Mouse (Mus musculus): ENCODE measurements around the gene Pts. TPM values are rescaled to one million over a fixed set of nuclear protein-coding genes. Genes with fewer than 3 reads are reported as not detected.

Gene Pts
- polyA plus RNA-seq, 1 experiment from 2014 or later: 94.1 TPM

DNA sequence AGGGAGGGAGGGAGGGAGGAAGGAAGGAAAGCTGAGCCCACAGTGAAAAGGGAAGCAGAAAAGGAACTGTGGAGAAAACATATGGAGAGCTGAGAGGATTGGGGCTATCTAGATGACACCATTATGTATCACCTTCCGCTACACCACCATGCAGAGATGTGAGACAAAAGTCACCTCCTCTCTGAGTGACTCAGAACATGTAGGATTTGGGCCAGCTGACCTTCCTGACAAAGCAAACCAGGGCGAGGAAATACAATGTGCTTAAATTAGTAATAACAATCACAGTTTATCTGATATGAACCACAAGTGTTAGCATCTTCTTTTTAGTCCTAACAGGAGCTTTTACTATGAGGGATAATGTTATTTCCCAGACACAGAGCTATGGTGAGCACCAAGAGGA is 31.0 kb downstream of the Pts start:
- Histone ChIP-seq H3K36me3 (ENCODE audit: control insufficient read depth, insufficient read depth) (no peaks in the 10 kb centered on the region), H3K4me2 (ENCODE audit: low read length) (no peak overlapping the region), H3K27me3 (replicated peaks; ENCODE audit: control insufficient read depth, insufficient read depth, low read length) (no peaks in the 10 kb centered on the region), H3K4me3 (replicated peaks; ENCODE audit: low read length) (no peak overlapping the region), H3K9ac (replicated peaks; ENCODE audit: low read depth, low read length) (no peak overlapping the region), H3K4me1 (replicated peaks; ENCODE audit: control insufficient read depth, insufficient read depth, low read length) (0 out of 2 replicates have a peak, but pooled peaks cover 4% of the 10 kb centered on the region), H3K27ac (ENCODE audit: low read length) (no peak overlapping the region), H3K9me3 (ENCODE audit: control insufficient read depth, low read length) (no peaks in the 10 kb centered on the region)
- no peak for ATAC-seq
- 82% methylated on average over 2 of the region's 2 CpGs for WGBS

DNA sequence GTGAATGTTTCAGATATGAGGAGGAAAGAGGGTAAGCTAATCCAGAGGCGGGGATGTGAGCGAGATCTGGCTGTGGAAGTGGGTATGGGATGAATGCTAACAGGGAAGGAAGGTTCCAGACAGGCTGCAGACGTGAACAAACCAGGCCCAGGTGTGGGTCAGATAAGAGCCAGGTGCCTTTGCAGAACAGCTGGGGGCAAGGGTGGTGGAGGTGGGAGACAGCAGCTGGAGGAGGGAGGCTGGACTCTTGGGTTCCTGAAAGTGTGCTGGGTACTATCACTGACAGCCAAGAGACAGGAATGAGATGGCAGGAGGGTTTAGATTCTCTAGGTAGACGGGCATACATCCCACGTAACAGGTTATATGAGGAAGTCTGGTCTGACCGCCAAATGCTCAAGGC is 31.4 kb downstream of the Pts start:
- ATAC-seq: no peak
- no peak overlapping the region for H3K9ac ChIP-seq (replicated peaks; ENCODE audit: low read depth, low read length)
- 0 out of 2 replicates have a peak, but pooled peaks cover 4% of the 10 kb centered on the region for H3K4me1 ChIP-seq (replicated peaks; ENCODE audit: control insufficient read depth, insufficient read depth, low read length)
- no peaks in the 10 kb centered on the region for H3K9me3 ChIP-seq (ENCODE audit: control insufficient read depth, low read length)
- no peaks in the 10 kb centered on the region for H3K27me3 ChIP-seq (replicated peaks; ENCODE audit: control insufficient read depth, insufficient read depth, low read length)
- no peak overlapping the region for H3K4me2 ChIP-seq (ENCODE audit: low read length)
- no peak overlapping the region for H3K4me3 ChIP-seq (replicated peaks; ENCODE audit: low read length)
- H3K36me3 ChIP-seq (ENCODE audit: control insufficient read depth, insufficient read depth): no peaks in the 10 kb centered on the region
- H3K27ac ChIP-seq (ENCODE audit: low read length): no peak overlapping the region
- WGBS: 75% methylated on average over 6 of the region's 6 CpGs

DNA sequence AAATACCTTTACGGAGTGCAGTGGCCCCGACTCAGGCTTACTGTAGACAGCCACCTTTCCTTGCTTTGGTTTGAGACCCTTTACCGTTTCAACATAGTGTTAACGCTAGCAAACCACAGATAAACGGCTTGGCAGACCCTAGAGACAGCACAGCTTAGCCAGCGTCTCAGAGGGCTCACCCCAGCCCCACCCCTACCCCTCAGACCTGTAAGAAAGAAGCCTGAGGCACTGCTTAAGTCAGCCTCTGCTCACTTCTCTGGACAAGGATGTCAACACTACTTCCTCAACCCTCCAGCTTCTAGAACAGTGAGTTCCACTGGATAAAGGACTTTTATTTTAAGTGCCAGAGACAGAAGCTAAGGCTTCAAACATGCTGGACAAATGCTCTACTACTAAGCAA is 32.0 kb downstream of the Pts start:
- no peak overlapping the region for H3K9ac ChIP-seq (replicated peaks; ENCODE audit: low read depth, low read length)
- no peaks in the 10 kb centered on the region for H3K9me3 ChIP-seq (ENCODE audit: control insufficient read depth, low read length)
- no peaks in the 10 kb centered on the region for H3K27me3 ChIP-seq (replicated peaks; ENCODE audit: control insufficient read depth, insufficient read depth, low read length)
- no peak for ATAC-seq
- H3K27ac ChIP-seq (ENCODE audit: low read length): no peak overlapping the region
- 0 out of 2 replicates have a peak, but pooled peaks cover 4% of the 10 kb centered on the region for H3K4me1 ChIP-seq (replicated peaks; ENCODE audit: control insufficient read depth, insufficient read depth, low read length)
- no peak overlapping the region for H3K4me2 ChIP-seq (ENCODE audit: low read length)
- H3K36me3 ChIP-seq (ENCODE audit: control insufficient read depth, insufficient read depth): no peaks in the 10 kb centered on the region
- H3K4me3 ChIP-seq (replicated peaks; ENCODE audit: low read length): no peak overlapping the region
- WGBS: 20% methylated on average over 6 of the region's 6 CpGs

DNA sequence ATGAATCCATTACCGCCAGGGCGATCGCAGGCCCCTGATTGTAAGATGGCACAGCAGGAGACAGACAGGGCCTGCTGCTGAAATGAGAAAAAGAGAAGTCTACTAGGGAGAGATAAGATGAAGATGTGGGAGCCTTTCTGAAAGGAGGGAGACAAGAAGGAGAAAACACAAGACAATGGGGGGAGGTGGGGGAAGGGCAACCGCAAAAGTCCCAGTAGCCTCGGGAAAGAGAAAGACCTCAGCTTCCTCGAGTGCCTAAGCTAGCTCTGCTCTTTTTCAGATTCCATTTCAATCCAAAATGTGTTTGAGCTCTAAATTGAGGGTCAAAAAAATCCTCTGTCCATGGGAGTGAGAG is 32.4 kb downstream of the Pts start:
- ATAC-seq: no peak
- no peaks in the 10 kb centered on the region for H3K9me3 ChIP-seq (ENCODE audit: control insufficient read depth, low read length)
- H3K4me2 ChIP-seq (ENCODE audit: low read length): no peak overlapping the region
- no peaks in the 10 kb centered on the region for H3K36me3 ChIP-seq (ENCODE audit: control insufficient read depth, insufficient read depth)
- 0 out of 2 replicates have a peak, but pooled peaks cover 4% of the 10 kb centered on the region for H3K4me1 ChIP-seq (replicated peaks; ENCODE audit: control insufficient read depth, insufficient read depth, low read length)
- no peak overlapping the region for H3K4me3 ChIP-seq (replicated peaks; ENCODE audit: low read length)
- no peaks in the 10 kb centered on the region for H3K27me3 ChIP-seq (replicated peaks; ENCODE audit: control insufficient read depth, insufficient read depth, low read length)
- no peak overlapping the region for H3K27ac ChIP-seq (ENCODE audit: low read length)
- WGBS: 24% methylated on average over 6 of the region's 6 CpGs
- no peak overlapping the region for H3K9ac ChIP-seq (replicated peaks; ENCODE audit: low read depth, low read length)

DNA sequence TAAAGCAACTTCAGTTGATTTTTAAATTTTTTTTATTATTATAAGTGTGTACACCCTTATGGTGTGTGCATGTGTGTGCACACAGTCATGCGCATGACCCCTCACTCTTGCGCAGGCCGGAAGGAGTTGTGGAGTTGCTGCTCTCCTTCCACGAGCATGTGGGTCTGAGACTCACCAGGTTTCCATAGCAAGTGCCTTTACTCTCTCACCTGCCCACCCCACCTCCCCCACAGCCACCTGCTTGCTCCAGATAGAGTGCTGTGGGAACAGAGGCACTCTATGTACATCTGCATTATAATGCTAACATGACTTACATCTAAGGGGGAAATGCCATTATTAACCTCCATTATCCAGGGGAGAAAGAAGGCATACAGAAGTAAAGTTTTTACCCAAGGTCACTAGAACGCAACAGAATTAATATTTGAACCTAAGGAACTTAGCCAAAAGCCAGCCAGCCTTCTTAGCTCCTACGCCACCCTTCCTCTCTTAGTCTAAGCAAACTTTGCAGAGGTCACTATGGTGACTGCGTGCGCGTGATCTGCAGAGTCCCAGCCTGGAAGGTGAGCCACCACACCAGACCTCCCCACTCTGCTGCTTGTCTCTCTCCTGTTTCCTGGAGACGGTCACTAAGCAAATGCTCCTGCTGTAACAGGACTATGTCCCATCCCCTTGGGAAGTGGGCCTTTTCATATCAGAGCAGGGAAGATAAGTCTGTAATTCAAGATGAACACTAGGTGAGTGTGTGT is 32.9 kb downstream of the Pts start:
- no peaks in the 10 kb centered on the region for H3K36me3 ChIP-seq (ENCODE audit: control insufficient read depth, insufficient read depth)
- 0 out of 2 replicates have a peak, but pooled peaks cover 2% of the 10 kb centered on the region for H3K4me1 ChIP-seq (replicated peaks; ENCODE audit: control insufficient read depth, insufficient read depth, low read length)
- 73% methylated on average over 10 of the region's 10 CpGs for WGBS
- H3K4me2 ChIP-seq (ENCODE audit: low read length): no peak overlapping the region
- H3K27me3 ChIP-seq (replicated peaks; ENCODE audit: control insufficient read depth, insufficient read depth, low read length): no peaks in the 10 kb centered on the region
- no peak for ATAC-seq
- no peak overlapping the region for H3K27ac ChIP-seq (ENCODE audit: low read length)
- H3K4me3 ChIP-seq (replicated peaks; ENCODE audit: low read length): no peak overlapping the region
- no peak overlapping the region for H3K9ac ChIP-seq (replicated peaks; ENCODE audit: low read depth, low read length)
- H3K9me3 ChIP-seq (ENCODE audit: control insufficient read depth, low read length): no peaks in the 10 kb centered on the region

DNA sequence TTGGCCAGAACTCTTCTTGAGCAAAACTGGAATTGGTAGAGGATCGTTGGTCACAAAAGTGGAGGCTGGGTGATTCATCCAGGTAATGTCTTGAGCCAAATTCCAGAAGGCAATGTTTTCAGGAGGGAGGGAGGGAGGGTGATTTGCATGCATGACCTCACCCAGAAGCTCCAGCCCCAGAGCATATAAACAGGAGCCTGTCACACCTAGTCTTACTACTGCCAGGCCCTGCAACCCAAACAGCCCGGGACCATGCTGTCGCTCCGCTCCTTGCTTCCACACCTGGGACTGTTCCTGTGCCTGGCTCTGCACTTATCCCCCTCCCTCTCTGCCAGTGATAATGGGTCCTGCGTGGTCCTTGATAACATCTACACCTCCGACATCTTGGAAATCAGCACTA is 34.2 kb downstream of the Pts start, which contains the start of gene Plet1:
TSS of gene Plet1 (plus strand) at position 215 of the 400 bp plus-strand sequence.
- Histone ChIP-seq H3K9me3 (ENCODE audit: control insufficient read depth, low read length) (no peaks in the 10 kb centered on the region), H3K9ac (replicated peaks; ENCODE audit: low read depth, low read length) (no peak within 1 kb of the TSS), H3K4me3 (replicated peaks; ENCODE audit: low read length) (no peak within 1 kb of the TSS), H3K27ac (ENCODE audit: low read length) (no peak within 1 kb of the TSS), H3K4me2 (ENCODE audit: low read length) (no peak within 1 kb of the TSS), H3K36me3 (ENCODE audit: control insufficient read depth, insufficient read depth) (no peaks in the 10 kb centered on the region), H3K27me3 (replicated peaks; ENCODE audit: control insufficient read depth, insufficient read depth, low read length) (no peaks in the 10 kb centered on the region), H3K4me1 (replicated peaks; ENCODE audit: control insufficient read depth, insufficient read depth, low read length) (0 out of 2 replicates have a peak, but pooled peaks cover 2% of the 10 kb centered on the region)
- no peak for ATAC-seq
- 91% methylated on average over 6 of the region's 6 CpGs for WGBS

DNA sequence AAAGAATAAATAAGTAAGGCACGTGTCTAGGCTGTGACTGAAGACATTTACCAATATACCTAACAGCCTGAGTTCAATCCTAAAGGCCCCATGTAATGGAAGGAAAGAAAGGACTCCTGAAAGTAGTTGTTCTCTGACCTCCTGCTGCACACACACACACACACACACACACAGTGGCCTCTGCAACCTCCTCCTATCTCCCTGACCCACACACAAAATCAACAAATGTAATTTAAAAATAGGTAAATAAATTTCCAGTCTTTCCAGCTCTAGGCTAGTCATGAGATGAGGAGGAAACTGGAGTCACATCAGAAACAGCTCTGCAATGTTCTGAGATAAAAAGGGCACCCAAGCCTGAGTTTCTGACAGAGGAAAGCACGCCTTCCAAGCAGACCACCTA is 34.7 kb downstream of the Pts start:
- Histone ChIP-seq H3K4me1 (replicated peaks; ENCODE audit: control insufficient read depth, insufficient read depth, low read length) (0 out of 2 replicates have a peak, but pooled peaks cover 2% of the 10 kb centered on the region), H3K27ac (ENCODE audit: low read length) (no peak overlapping the region), H3K4me2 (ENCODE audit: low read length) (no peak overlapping the region), H3K9ac (replicated peaks; ENCODE audit: low read depth, low read length) (no peak overlapping the region), H3K9me3 (ENCODE audit: control insufficient read depth, low read length) (no peaks in the 10 kb centered on the region), H3K36me3 (ENCODE audit: control insufficient read depth, insufficient read depth) (no peaks in the 10 kb centered on the region), H3K27me3 (replicated peaks; ENCODE audit: control insufficient read depth, insufficient read depth, low read length) (no peaks in the 10 kb centered on the region), H3K4me3 (replicated peaks; ENCODE audit: low read length) (no peak overlapping the region)
- ATAC-seq: no peak
- WGBS: 67% methylated on average over 2 of the region's 2 CpGs

DNA sequence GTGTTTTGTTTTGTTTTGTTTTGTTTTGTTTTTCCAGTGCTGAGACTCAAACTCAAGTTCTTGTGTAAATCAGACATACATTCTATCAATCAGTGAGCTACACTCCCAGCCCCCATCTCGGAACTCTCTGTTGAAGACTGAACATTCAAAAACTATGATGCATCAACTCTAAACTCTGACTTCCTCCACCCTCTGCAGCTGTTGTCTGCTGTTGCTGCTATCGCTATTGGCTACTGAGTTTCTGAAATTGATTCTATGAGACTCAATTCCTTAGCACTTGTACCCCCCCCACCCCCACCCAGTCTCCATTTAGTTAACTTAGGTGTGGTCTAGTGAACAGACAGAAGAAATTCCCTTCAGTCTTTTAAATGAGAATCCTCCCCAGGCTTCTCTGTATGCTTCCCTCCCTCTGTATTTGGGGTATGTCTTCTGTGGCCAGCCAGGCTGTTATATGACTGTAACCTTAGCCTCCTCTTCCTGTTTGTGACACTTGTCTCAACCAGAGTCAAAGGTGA is 36.9 kb downstream of the Pts start:
- no peak for ATAC-seq
- H3K9me3 ChIP-seq (ENCODE audit: control insufficient read depth, low read length): no peaks in the 10 kb centered on the region
- no peak overlapping the region for H3K27ac ChIP-seq (ENCODE audit: low read length)
- 81% methylated on average over 2 of the region's 2 CpGs for WGBS
- no peak overlapping the region for H3K4me2 ChIP-seq (ENCODE audit: low read length)
- 0 out of 2 replicates have a peak, but pooled peaks cover 2% of the 10 kb centered on the region for H3K4me1 ChIP-seq (replicated peaks; ENCODE audit: control insufficient read depth, insufficient read depth, low read length)
- H3K36me3 ChIP-seq (ENCODE audit: control insufficient read depth, insufficient read depth): no peaks in the 10 kb centered on the region
- no peak overlapping the region for H3K4me3 ChIP-seq (replicated peaks; ENCODE audit: low read length)
- H3K27me3 ChIP-seq (replicated peaks; ENCODE audit: control insufficient read depth, insufficient read depth, low read length): no peaks in the 10 kb centered on the region
- no peak overlapping the region for H3K9ac ChIP-seq (replicated peaks; ENCODE audit: low read depth, low read length)

DNA sequence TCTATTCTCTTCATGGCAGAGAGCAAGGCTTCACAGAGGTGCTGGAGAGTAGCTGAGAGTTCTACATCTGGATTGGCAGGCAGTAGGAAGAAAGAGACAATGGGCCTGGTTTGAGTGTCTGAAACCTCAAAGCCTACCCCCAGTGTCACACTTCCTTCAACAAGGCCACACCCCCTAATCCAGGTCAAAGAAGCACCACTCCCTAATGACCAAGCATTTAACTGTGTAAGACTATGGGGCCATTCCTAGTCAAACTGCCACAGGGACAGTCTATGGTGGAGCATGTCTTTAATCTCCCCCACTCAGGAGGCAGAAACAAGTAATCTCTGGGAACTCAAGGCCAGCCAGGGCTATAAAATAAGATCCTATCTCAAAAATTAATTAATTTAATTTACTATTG is 37.7 kb downstream of the Pts start:
- Histone ChIP-seq H3K4me2 (ENCODE audit: low read length) (no peak overlapping the region), H3K36me3 (ENCODE audit: control insufficient read depth, insufficient read depth) (no peaks in the 10 kb centered on the region), H3K4me1 (replicated peaks; ENCODE audit: control insufficient read depth, insufficient read depth, low read length) (no peaks in the 10 kb centered on the region), H3K9ac (replicated peaks; ENCODE audit: low read depth, low read length) (no peak overlapping the region), H3K27me3 (replicated peaks; ENCODE audit: control insufficient read depth, insufficient read depth, low read length) (no peaks in the 10 kb centered on the region), H3K4me3 (replicated peaks; ENCODE audit: low read length) (no peak overlapping the region), H3K9me3 (ENCODE audit: control insufficient read depth, low read length) (no peaks in the 10 kb centered on the region), H3K27ac (ENCODE audit: low read length) (no peak overlapping the region)
- no peak for ATAC-seq

Measured in forebrain, embryonic 16.5 days (tissue).